Mouse (Mus musculus): ENCODE measurements around the gene Fscn1. TPM values are rescaled to one million over a fixed set of nuclear protein-coding genes. Genes with fewer than 3 reads are reported as not detected.
A peak's percentile ranks its signal among the peaks of the same experiment; 100 is the strongest.

Gene Fscn1
- 521 and 538 TPM in 2 replicates for polyA plus RNA-seq (2015; fragmentation: Nextera tagmentation; extraction: Ambion mirVana)

GRCm38 (mm10) chr5:142959576-142960556 is at the start of gene Fscn1:
Gene Fscn1, plus strand, starts transcription at chr5:142960343.
- peak within 1 kb of the TSS; percentile 73 for H3K4me2 ChIP-seq (replicated peaks)
- peak; percentile 76 for ATAC-seq (replicated peaks)
- H3K4me1 ChIP-seq: peaks cover 31% of the 10 kb centered on the region
- H3K9ac ChIP-seq (replicated peaks): peak within 1 kb of the TSS; percentile 97
- H3K27ac ChIP-seq (replicated peaks): peak within 1 kb of the TSS; percentile 95
- no peaks in the 10 kb centered on the region for H3K36me3 ChIP-seq
- H3K4me3 ChIP-seq: peak within 1 kb of the TSS; percentile 95
- H3K9me3 ChIP-seq: no peaks in the 10 kb centered on the region
- 7% methylated on average over 44 of the region's 44 CpGs for WGBS
- H3K27me3 ChIP-seq: no peaks in the 10 kb centered on the region

- Histone ChIP-seq H3K36me3 (no peaks in the 10 kb centered on the region), H3K4me2 (replicated peaks) (no peak overlapping the region), H3K4me3 (no peak overlapping the region), H3K9me3 (no peaks in the 10 kb centered on the region), H3K27me3 (no peaks in the 10 kb centered on the region), H3K9ac (replicated peaks) (no peak overlapping the region), H3K4me1 (peaks cover 20% of the 10 kb centered on the region), H3K27ac (replicated peaks) (no peak overlapping the region)
- WGBS: 93% methylated on average over 2 of the region's 2 CpGs
- ATAC-seq (replicated peaks): no peak
Measured at GRCm38 (mm10) chr5:142911629-142912028, 48.5 kb upstream of the Fscn1 start.

DNA sequence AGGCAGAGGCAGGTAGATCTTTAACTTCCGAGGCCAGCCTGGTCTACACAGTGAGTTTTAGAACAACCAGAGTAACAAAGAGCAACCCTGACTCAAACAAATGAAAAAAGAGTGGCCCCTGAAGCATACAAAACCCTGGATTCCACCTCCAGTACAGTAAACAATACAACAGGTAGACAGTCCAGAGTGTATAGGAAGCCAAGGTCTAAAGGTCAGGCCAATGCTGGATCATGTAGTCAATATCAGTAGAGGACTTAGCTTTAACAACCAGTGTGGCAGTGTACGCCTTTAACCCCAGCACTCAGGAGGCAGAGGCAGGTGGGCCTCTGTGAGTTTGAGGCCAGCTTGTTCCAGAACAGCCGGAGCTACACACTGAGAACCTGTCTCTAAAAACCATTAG is 47.8 kb upstream of the Fscn1 start:
- Histone ChIP-seq H3K9ac (replicated peaks) (no peak overlapping the region), H3K36me3 (no peaks in the 10 kb centered on the region), H3K9me3 (no peaks in the 10 kb centered on the region), H3K4me3 (no peak overlapping the region), H3K27ac (replicated peaks) (no peak overlapping the region), H3K27me3 (no peaks in the 10 kb centered on the region), H3K4me1 (peaks cover 15% of the 10 kb centered on the region), H3K4me2 (replicated peaks) (no peak overlapping the region)
- WGBS: 98% methylated on average over 3 of the region's 3 CpGs
- ATAC-seq (replicated peaks): no peak

DNA sequence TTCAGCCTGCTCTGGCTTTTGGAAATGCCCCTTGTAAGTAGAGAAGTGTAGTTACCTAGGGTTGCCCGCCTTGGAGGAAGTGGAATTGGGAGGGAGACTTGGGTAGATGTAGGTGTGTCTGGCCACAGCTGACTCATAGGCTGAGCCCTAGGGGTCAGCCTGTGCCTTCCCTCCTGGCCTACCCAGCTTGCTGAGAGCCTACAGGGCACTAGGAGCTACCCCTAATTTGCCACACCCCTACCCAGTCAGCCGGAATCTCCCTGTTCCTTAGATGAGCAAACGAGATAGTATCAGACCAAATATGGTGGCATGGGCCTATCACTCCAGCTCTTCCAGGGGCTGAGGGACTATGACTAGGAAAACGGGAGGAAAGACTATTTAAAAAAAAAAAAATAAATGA is 47.4 kb upstream of the Fscn1 start:
- 81% methylated on average over 4 of the region's 4 CpGs for WGBS
- Histone ChIP-seq H3K4me2 (replicated peaks) (no peak overlapping the region), H3K36me3 (no peaks in the 10 kb centered on the region), H3K27ac (replicated peaks) (no peak overlapping the region), H3K27me3 (no peaks in the 10 kb centered on the region), H3K9ac (replicated peaks) (no peak overlapping the region), H3K9me3 (no peaks in the 10 kb centered on the region), H3K4me3 (no peak overlapping the region), H3K4me1 (peaks cover 11% of the 10 kb centered on the region)
- no peak for ATAC-seq (replicated peaks)

DNA sequence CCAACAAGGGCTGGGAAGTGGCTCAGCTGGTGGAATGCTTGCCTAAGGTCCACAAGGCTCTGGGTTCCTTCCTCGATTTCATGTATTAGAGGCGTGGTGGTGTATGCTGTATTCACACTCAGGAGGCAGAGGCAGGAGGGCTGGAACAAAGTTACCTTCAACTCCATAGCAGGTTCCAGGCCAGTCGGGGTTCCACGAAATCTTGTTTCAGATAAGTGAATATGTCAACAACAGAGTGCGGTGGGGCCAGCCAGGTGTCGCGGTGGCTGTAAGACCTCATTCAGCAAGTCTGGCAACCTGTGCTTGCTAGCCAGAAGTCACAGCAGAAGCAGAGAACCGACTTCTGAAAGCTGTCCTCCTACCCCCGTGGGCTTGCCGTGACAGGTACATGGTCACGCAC is 44.9 kb upstream of the Fscn1 start:
- H3K4me1 ChIP-seq: no peaks in the 10 kb centered on the region
- H3K36me3 ChIP-seq: no peaks in the 10 kb centered on the region
- 96% methylated on average over 11 of the region's 11 CpGs for WGBS
- no peaks in the 10 kb centered on the region for H3K9me3 ChIP-seq
- H3K4me2 ChIP-seq (replicated peaks): no peak overlapping the region
- H3K4me3 ChIP-seq: no peak overlapping the region
- no peaks in the 10 kb centered on the region for H3K27me3 ChIP-seq
- ATAC-seq (replicated peaks): no peak
- H3K9ac ChIP-seq (replicated peaks): no peak overlapping the region
- no peak overlapping the region for H3K27ac ChIP-seq (replicated peaks)

GRCm38 (mm10) chr5:142916593-142916992 is 43.5 kb upstream of the Fscn1 start:
- Histone ChIP-seq H3K4me2 (replicated peaks) (no peak overlapping the region), H3K27me3 (no peaks in the 10 kb centered on the region), H3K4me1 (no peaks in the 10 kb centered on the region), H3K9me3 (no peaks in the 10 kb centered on the region), H3K4me3 (no peak overlapping the region), H3K9ac (replicated peaks) (no peak overlapping the region), H3K36me3 (no peaks in the 10 kb centered on the region), H3K27ac (replicated peaks) (no peak overlapping the region)
- 84% methylated on average over 7 of the region's 7 CpGs for WGBS
- no peak for ATAC-seq (replicated peaks)

DNA sequence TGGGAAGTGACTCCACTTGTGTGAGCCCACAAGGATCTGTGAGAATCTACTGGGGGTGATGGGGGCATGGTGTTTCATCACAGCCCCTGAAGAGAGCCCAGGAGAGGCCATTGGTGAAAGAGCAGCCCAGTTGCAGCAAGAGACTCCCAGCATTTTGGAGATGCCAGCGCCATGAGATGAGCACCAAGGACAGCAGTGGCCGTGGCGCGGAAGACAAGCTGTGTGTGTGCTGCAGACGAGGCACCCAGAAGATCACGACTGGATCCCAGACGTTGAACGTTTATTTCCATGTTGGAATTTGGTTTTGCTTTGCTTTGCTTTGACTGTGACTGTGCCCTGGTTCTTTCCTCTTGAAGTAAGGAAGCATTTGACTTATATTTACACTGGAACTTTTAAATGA is 42.7 kb upstream of the Fscn1 start:
- Histone ChIP-seq H3K4me1 (no peaks in the 10 kb centered on the region), H3K4me2 (replicated peaks) (no peak overlapping the region), H3K27me3 (no peaks in the 10 kb centered on the region), H3K9ac (replicated peaks) (no peak overlapping the region), H3K9me3 (no peaks in the 10 kb centered on the region), H3K27ac (replicated peaks) (no peak overlapping the region), H3K36me3 (no peaks in the 10 kb centered on the region), H3K4me3 (no peak overlapping the region)
- 91% methylated on average over 8 of the region's 8 CpGs for WGBS
- no peak for ATAC-seq (replicated peaks)

GRCm38 (mm10) chr5:142920311-142921073 is 39.7 kb upstream of the Fscn1 start:
- Histone ChIP-seq H3K9me3 (no peaks in the 10 kb centered on the region), H3K4me1 (no peaks in the 10 kb centered on the region), H3K27me3 (no peaks in the 10 kb centered on the region), H3K4me3 (no peak overlapping the region), H3K9ac (replicated peaks) (no peak overlapping the region), H3K4me2 (replicated peaks) (no peak overlapping the region), H3K36me3 (no peaks in the 10 kb centered on the region), H3K27ac (replicated peaks) (no peak overlapping the region)
- 66% methylated on average over 8 of the region's 8 CpGs for WGBS
- ATAC-seq (replicated peaks): no peak

DNA sequence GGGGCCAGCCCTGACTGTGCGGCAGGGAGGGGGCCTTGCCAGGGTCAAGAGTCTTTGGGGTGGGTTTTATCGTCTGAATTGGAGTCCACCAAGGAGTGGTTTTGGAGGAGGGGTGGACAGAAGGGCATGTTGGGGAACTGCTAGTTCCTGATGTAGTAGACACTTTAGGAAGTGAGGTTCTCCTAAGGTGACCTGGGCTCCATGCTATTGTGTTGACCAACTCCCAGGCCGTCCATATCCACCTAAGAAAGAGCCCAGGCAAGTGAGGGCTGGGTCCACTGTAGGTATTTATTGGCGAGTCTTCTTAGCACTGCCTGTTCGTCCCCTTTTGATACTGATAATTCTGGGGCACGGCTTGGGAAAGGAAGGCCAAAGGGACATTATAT is 39.1 kb upstream of the Fscn1 start:
- WGBS: 85% methylated on average over 6 of the region's 6 CpGs
- no peak for ATAC-seq (replicated peaks)
- no peaks in the 10 kb centered on the region for H3K27me3 ChIP-seq

GRCm38 (mm10) chr5:142922251-142922650 is 37.9 kb upstream of the Fscn1 start:
- no peak for ATAC-seq (replicated peaks)

More for the DNA sequence above, 39.1 kb upstream of the Fscn1 start:
- H3K9ac ChIP-seq (replicated peaks): no peak overlapping the region
- no peak overlapping the region for H3K4me3 ChIP-seq
- no peaks in the 10 kb centered on the region for H3K36me3 ChIP-seq
- no peaks in the 10 kb centered on the region for H3K4me1 ChIP-seq
- H3K27ac ChIP-seq (replicated peaks): no peak overlapping the region
- no peaks in the 10 kb centered on the region for H3K9me3 ChIP-seq
- no peak overlapping the region for H3K4me2 ChIP-seq (replicated peaks)

DNA sequence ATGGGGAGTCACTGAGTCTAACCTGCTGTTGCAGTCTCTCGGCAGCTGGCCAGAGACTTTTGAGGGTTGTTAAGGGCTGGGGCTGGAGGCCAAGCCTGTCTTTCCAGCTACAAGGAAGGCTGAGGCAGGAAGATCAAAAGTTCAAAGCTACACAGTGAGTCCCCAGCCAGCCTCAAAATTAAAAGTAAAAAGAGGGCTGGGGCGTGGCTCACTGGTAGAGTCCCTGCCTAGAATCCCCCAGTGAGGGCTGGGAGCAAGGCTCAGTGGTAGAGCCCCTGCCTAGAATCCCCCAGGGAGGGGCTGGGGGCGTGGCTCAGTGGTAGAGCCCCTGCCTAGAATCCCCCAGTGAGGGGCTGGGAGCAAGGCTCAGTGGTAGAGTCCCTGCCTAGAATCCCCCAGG is 36.4 kb upstream of the Fscn1 start:
- Histone ChIP-seq H3K4me2 (replicated peaks) (no peak overlapping the region), H3K27me3 (no peaks in the 10 kb centered on the region), H3K9me3 (no peaks in the 10 kb centered on the region), H3K4me1 (peaks cover 7% of the 10 kb centered on the region), H3K27ac (replicated peaks) (no peak overlapping the region), H3K4me3 (no peak overlapping the region), H3K9ac (replicated peaks) (no peak overlapping the region), H3K36me3 (no peaks in the 10 kb centered on the region)
- no peak for ATAC-seq (replicated peaks)
- WGBS: 84% methylated on average over 3 of the region's 3 CpGs

More at GRCm38 (mm10) chr5:142922251-142922650, 37.9 kb upstream of the Fscn1 start:
- WGBS: 81% methylated on average over 5 of the region's 5 CpGs
- Histone ChIP-seq H3K9me3 (no peaks in the 10 kb centered on the region), H3K4me1 (0 out of 2 replicates have a peak, but pooled peaks cover 6% of the 10 kb centered on the region), H3K4me3 (no peak overlapping the region), H3K27me3 (no peaks in the 10 kb centered on the region), H3K36me3 (no peaks in the 10 kb centered on the region), H3K27ac (replicated peaks) (no peak overlapping the region), H3K9ac (replicated peaks) (no peak overlapping the region), H3K4me2 (replicated peaks) (no peak overlapping the region)

DNA sequence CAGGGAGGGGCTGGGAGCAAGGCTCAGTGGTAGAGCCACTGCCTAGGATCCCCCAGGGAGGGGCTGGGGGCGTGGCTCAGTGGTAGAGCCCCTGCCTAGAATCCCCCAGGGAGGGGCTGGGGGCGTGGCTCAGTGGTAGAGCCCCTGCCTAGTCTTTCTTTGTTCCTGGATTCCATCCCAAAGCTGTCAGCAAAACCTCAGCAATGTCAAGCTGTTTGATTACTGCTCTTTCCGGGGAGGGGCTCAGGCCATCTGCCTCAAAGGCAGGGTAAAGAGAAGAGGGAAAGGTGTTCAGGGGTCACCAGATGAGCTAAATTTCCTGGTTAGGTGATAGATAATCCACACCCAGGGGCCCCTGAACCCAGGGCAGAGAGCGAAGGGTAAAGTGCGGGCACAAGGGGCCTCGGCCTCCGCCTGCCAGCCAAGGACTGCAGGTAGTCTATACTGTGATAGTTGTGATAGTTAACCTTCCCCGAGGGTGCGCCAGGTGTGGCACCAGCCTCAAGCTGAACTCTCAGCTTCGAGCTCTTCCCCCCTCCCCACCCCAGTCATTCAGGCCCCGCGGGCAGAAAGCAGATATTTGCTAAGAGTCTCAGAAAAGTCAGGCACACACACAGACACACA is 35.7 kb upstream of the Fscn1 start:
- no peak overlapping the region for H3K4me3 ChIP-seq
- no peak overlapping the region for H3K9ac ChIP-seq (replicated peaks)
- peaks cover 12% of the 10 kb centered on the region for H3K4me1 ChIP-seq
- no peak overlapping the region for H3K27ac ChIP-seq (replicated peaks)
- H3K4me2 ChIP-seq (replicated peaks): no peak overlapping the region
- no peaks in the 10 kb centered on the region for H3K27me3 ChIP-seq
- WGBS: 79% methylated on average over 12 of the region's 12 CpGs
- ATAC-seq (replicated peaks): no peak
- H3K36me3 ChIP-seq: no peaks in the 10 kb centered on the region
- no peaks in the 10 kb centered on the region for H3K9me3 ChIP-seq

Measured in forebrain, embryonic 15.5 days (tissue).